Mouse (Mus musculus): Measurements from ENCODE around the gene Slc7a11. TPM values are rescaled to one million over a fixed set of nuclear protein-coding genes. Genes with fewer than 3 reads are reported as not detected.

The Slc7a11 gene
- polyA plus RNA-seq, 1 experiment from 2014 or later, result 0.13 TPM

DNA sequence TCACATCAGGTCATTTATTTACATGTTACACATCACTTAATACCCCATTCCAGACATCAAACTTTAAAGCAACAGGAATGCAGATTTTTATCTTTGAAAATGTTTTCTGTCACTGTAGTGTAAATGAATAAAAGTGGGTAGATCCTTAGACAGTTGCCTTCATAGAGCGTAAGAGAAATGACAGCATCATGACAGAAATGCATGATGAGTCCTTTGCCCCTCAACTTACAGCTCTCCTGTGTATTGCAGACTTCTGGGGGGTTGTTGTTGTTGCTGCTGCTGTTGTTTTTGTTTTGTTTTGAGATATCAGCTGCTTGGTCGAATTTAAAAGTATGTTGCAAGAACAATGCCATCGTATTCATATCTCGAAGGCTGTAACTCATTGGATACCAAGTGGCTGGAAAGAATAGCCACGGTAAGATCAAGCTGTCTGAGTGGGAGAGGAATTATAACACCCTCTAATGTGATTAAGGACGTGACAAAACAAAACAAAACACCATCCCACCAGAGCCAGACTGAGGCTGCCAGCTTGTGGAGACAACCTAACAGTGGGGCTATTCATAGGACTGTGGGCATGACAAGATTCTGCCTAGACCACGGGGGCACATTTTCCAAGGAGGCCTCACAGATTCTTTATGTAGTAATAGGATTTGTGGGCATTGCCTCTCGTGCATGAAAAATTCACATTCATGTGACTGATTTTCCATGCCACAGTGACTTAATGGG is 557.0 kb downstream of the Slc7a11 start:
- no peaks in the 10 kb centered on the region for H3K27me3 ChIP-seq (replicated peaks; ENCODE audit: insufficient read depth, low read length)
- H3K4me1 ChIP-seq (ENCODE audit: insufficient read depth, low read depth, low read length), result no peaks in the 10 kb centered on the region
- 53% methylated on average over 8 of the region's 8 CpGs for WGBS
- H3K27ac ChIP-seq (ENCODE audit: low read length), result no peak overlapping the region
- H3K4me3 ChIP-seq (ENCODE audit: low read depth, low read length), result no peak overlapping the region
- no peaks in the 10 kb centered on the region for H3K36me3 ChIP-seq (ENCODE audit: insufficient read depth, low read length)
- DNase-seq (ENCODE audit: low spot score) (no peak), ATAC-seq (no peak)
- no peak overlapping the region for H3K9ac ChIP-seq (replicated peaks; ENCODE audit: low read depth)
- no peak for TF ChIP-seq EP300 (IDR thresholded peaks at IDR 0.05)
- no peak for TF ChIP-seq CTCF (IDR thresholded peaks at IDR 0.05)
- H3K4me2 ChIP-seq (replicated peaks; ENCODE audit: low read depth, low read length), result no peak overlapping the region
- H3K9me3 ChIP-seq (ENCODE audit: low read length), result no peaks in the 10 kb centered on the region

DNA sequence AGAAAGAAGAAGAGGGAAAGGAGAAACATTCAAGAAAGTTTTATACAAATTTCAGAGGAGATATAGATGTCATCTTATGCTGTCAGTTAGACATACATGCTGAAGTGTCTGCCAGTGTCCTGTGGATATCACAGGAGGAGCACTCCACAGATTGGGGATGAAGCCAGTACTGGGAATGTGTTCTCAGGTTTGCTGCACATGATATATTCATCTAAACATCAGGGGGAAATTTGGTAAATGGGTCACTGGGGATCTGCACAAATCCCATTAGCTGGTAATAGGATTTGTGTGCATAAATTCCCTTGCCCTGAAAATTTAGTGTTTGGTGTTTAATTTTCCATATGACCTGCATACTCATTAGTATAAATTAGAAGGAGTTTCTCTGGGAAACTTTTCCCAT is 562.9 kb downstream of the Slc7a11 start:
- no peak for ATAC-seq
- no peak for DNase-seq (ENCODE audit: low spot score)
- H3K4me1 ChIP-seq (ENCODE audit: insufficient read depth, low read depth, low read length), result no peaks in the 10 kb centered on the region
- no peak overlapping the region for H3K4me2 ChIP-seq (replicated peaks; ENCODE audit: low read depth, low read length)
- no peaks in the 10 kb centered on the region for H3K9me3 ChIP-seq (ENCODE audit: low read length)
- TF ChIP-seq CTCF (IDR thresholded peaks at IDR 0.05), result no peak
- TF ChIP-seq EP300 (IDR thresholded peaks at IDR 0.05), result no peak
- no peaks in the 10 kb centered on the region for H3K27me3 ChIP-seq (replicated peaks; ENCODE audit: insufficient read depth, low read length)
- H3K36me3 ChIP-seq (ENCODE audit: insufficient read depth, low read length), result no peaks in the 10 kb centered on the region
- no peak overlapping the region for H3K4me3 ChIP-seq (ENCODE audit: low read depth, low read length)
- H3K27ac ChIP-seq (ENCODE audit: low read length), result no peak overlapping the region
- H3K9ac ChIP-seq (replicated peaks; ENCODE audit: low read depth), result no peak overlapping the region

DNA sequence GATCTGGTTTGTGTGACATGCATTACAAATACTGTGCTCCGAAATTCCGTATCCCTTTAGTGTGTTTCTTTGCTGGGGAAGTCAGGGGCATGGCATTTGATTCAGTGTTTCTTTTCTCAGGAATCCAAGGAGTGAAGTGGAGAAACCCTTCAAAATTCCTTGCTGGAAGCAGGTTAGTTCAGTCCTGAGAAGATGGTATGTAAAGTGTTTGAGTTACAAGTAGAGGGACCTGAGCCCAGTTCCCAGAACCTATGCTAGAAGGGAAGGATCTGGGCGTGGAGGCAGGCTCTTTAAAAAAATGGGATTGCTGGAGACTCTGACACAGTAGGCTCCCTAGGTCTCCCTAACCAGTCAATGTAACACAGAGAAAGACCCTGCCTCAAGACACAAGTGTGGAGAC is 572.6 kb downstream of the Slc7a11 start:
- ATAC-seq (peak; percentile 86), DNase-seq (ENCODE audit: low spot score) (peak; percentile 73)
- H3K4me3 ChIP-seq (ENCODE audit: low read depth, low read length), result no peak overlapping the region
- H3K4me1 ChIP-seq (ENCODE audit: insufficient read depth, low read depth, low read length), result peaks cover 7% of the 10 kb centered on the region; the same call in 1 of the 2 replicates
- 44% methylated on average over 3 of the region's 3 CpGs for WGBS
- H3K27ac ChIP-seq (ENCODE audit: low read length), result no peak overlapping the region
- H3K9me3 ChIP-seq (ENCODE audit: low read length), result no peaks in the 10 kb centered on the region
- H3K9ac ChIP-seq (replicated peaks; ENCODE audit: low read depth), result no peak overlapping the region
- H3K27me3 ChIP-seq (replicated peaks; ENCODE audit: insufficient read depth, low read length), result no peaks in the 10 kb centered on the region
- TF ChIP-seq EP300 (IDR thresholded peaks at IDR 0.05) (peak; percentile 73), CTCF (IDR thresholded peaks at IDR 0.05) (no peak)
- H3K4me2 ChIP-seq (replicated peaks; ENCODE audit: low read depth, low read length), result no peak overlapping the region
- no peaks in the 10 kb centered on the region for H3K36me3 ChIP-seq (ENCODE audit: insufficient read depth, low read length)

DNA sequence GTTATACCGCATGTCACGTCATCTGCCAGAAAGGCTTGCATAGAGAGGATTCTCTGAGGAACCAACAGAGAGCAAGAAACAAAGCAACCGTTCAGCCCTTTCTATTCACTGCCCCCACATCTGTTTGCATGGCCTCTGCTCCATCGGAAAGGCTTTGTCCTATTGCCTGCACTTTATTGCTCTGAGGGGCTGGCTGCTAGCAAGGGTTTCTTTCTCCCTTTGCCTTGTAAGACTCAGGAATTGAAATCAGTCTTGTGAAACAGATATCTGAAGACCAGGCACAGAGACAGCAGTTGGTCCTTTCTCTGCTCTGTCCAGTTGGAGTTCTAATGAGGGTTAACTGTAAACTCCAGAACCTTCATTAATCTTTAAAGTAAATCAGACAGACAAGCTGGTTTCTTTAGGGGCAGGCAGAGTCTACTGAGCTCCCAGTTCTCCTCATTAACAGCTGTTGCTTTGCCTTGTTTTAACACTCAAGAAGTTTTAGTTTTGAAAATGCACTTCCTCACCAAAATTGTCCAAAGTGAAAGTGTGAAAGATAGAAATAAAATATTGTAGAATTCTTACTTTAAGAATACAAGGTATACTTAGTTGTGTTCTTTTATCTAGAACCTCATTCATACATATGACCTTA is 575.3 kb downstream of the Slc7a11 start:
- no peak for DNase-seq (ENCODE audit: low spot score)
- no peak for ATAC-seq
- TF ChIP-seq CTCF (IDR thresholded peaks at IDR 0.05) (no peak), EP300 (IDR thresholded peaks at IDR 0.05) (no peak)
- Histone ChIP-seq H3K9ac (replicated peaks; ENCODE audit: low read depth) (no peak overlapping the region), H3K27me3 (replicated peaks; ENCODE audit: insufficient read depth, low read length) (no peaks in the 10 kb centered on the region), H3K4me3 (ENCODE audit: low read depth, low read length) (no peak overlapping the region), H3K27ac (ENCODE audit: low read length) (0 out of 2 replicates have a peak overlapping the region, but pooled peaks have one; percentile 38), H3K4me2 (replicated peaks; ENCODE audit: low read depth, low read length) (no peak overlapping the region; the same call in 1 of the 2 replicates), H3K9me3 (ENCODE audit: low read length) (no peaks in the 10 kb centered on the region), H3K4me1 (ENCODE audit: insufficient read depth, low read depth, low read length) (peaks cover 3% of the 10 kb centered on the region; the same call in 1 of the 2 replicates), H3K36me3 (ENCODE audit: insufficient read depth, low read length) (no peaks in the 10 kb centered on the region)
- 15% methylated on average over 4 of the region's 4 CpGs for WGBS

DNA sequence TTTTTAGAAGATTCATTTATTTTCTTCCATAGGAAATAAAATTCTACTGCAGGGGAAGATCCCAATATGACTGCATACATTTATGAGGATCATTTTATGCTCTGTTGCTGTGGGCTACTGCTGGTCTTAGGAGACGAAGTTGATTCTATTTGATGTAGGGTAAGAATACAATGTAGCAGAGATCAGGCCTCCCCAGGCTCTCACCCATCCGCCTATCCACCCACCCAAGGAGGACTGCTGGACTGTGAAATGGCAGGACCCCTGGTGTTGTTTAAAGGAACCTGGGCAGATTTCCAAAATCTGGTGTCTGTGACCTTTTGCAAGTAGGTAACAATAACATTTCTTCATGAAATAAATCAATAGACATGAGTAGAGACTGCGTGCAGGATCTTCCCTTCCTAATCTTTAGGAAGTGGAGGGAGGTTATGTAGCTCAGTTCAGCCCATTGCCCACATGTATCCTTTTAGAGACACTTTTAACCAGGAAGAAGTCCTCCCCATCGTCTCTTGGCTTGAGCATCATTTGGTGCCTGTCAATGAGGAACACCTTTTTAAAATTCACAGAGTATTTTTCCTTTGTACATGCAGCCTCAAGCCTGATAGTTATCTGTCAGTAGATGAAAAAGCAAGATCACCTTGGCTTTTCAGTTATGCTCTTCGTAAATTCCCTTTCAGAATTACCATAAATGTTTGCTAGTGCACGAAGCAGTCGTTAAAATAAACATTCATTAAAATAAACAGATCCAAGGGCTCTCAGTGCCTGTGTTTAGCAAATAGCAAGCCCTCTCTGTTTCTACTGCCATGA is 576.1 kb downstream of the Slc7a11 start:
- no peak overlapping the region for H3K27ac ChIP-seq (ENCODE audit: low read length)
- no peak for TF ChIP-seq CTCF (IDR thresholded peaks at IDR 0.05)

DNA sequence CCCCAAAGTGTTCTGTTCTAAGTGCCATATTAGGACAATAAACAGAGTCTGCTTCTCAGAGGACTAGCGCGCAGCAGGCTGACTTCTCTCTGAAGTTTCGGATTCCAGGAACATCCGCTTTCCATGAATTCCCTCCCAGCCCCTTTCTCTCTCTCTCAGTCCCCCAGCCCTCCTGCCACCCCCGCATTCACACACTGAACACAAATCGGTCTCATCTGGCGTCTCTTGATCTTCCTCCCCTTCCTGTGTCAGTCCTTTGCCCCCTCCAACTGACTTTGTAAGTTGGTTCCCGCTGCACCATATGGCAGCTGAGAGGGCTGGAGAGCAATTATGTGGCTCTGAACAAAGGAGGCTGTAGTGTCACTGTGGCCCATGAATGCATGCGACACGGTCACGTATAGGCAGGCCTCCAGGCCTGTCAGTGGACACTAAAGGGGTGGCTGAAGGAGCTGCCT is 577.3 kb downstream of the Slc7a11 start:
- WGBS, result 25% methylated on average over 11 of the region's 11 CpGs
- no peak for TF ChIP-seq EP300 (IDR thresholded peaks at IDR 0.05)
- TF ChIP-seq CTCF (IDR thresholded peaks at IDR 0.05), result no peak
- 0 out of 2 replicates have a peak overlapping the region, but pooled peaks have one; percentile 26 for H3K27ac ChIP-seq (ENCODE audit: low read length)
- no peaks in the 10 kb centered on the region for H3K9me3 ChIP-seq (ENCODE audit: low read length)
- H3K27me3 ChIP-seq (replicated peaks; ENCODE audit: insufficient read depth, low read length), result no peaks in the 10 kb centered on the region
- no peaks in the 10 kb centered on the region; the same call in 1 of the 2 replicates for H3K4me1 ChIP-seq (ENCODE audit: insufficient read depth, low read depth, low read length)
- ATAC-seq, result peak; percentile 53
- DNase-seq (ENCODE audit: low spot score), result peak; percentile 43
- no peak overlapping the region for H3K9ac ChIP-seq (replicated peaks; ENCODE audit: low read depth)
- no peak overlapping the region for H3K4me3 ChIP-seq (ENCODE audit: low read depth, low read length)
- no peaks in the 10 kb centered on the region for H3K36me3 ChIP-seq (ENCODE audit: insufficient read depth, low read length)
- H3K4me2 ChIP-seq (replicated peaks; ENCODE audit: low read depth, low read length), result peak overlapping the region; percentile 25; the same call in 1 of the 2 replicates

More for the DNA sequence above, 576.1 kb downstream of the Slc7a11 start:
- H3K4me3 ChIP-seq (ENCODE audit: low read depth, low read length), result no peak overlapping the region
- H3K4me1 ChIP-seq (ENCODE audit: insufficient read depth, low read depth, low read length), result no peaks in the 10 kb centered on the region; the same call in 1 of the 2 replicates
- 35% methylated on average over 7 of the region's 7 CpGs for WGBS
- H3K36me3 ChIP-seq (ENCODE audit: insufficient read depth, low read length), result no peaks in the 10 kb centered on the region
- no peak overlapping the region for H3K9ac ChIP-seq (replicated peaks; ENCODE audit: low read depth)
- no peak for ATAC-seq
- H3K4me2 ChIP-seq (replicated peaks; ENCODE audit: low read depth, low read length), result no peak overlapping the region; the same call in 1 of the 2 replicates
- H3K27me3 ChIP-seq (replicated peaks; ENCODE audit: insufficient read depth, low read length), result no peaks in the 10 kb centered on the region
- no peaks in the 10 kb centered on the region for H3K9me3 ChIP-seq (ENCODE audit: low read length)
- no peak for DNase-seq (ENCODE audit: low spot score)
